Mouse (Mus musculus): ENCODE data around the gene Egflam. TPM values are rescaled to one million over a fixed set of nuclear protein-coding genes. Genes with fewer than 3 reads are reported as not detected.

The Egflam gene
- total and polyA plus RNA-seq, 3 experiments: not detected

GRCm38 (mm10) chr15:7216581-7217272, 181.5 kb downstream of the Egflam start:
- dilution Hi-C loops (cut with MboI; ENCODE audit: extremely low pct_ligation_motif_present, extremely low pct_unique_long_range_greater_than_20kb, low sequenced_read_pairs): no loop called here
- no peak overlapping the region for H3K4me3 ChIP-seq (replicated peaks in 1 of 3; ENCODE audit: low read depth in 2 of 3, low read length in 2 of 3, poor library complexity in 1 of 3)

DNA sequence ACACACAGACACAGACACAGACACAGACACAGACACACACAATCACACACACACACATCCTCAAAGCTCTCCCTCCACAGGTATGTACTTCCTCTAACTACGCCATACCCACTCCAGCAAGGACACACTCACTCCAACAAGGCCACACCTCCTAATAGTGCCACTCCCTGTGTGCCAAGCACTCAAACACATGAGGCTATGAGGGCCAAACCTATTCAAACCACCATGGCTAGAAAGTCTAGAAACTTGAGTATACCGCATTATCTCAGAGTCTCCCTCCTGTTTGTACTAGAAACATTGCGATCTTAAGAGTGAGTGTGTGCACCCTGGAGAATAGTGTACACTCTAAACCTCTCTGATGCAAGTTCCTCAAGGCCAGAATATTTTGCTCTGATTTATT, 182.3 kb downstream of the Egflam start:
- peaks cover 2 to 9% of the 10 kb centered on the region in 2 experiments for H3K4me1 ChIP-seq (ENCODE audit: control insufficient read depth in 1 of 2, insufficient read depth in 2 of 2)
- no peak overlapping the region for H3K27ac ChIP-seq (ENCODE audit: insufficient read depth, low read depth)
- H3K9ac ChIP-seq (ENCODE audit: insufficient read depth, low read depth): no peak overlapping the region
- dilution Hi-C loops (cut with MboI; ENCODE audit: extremely low pct_ligation_motif_present, extremely low pct_unique_long_range_greater_than_20kb, low sequenced_read_pairs): no loop called here
- H3K4me3 ChIP-seq (replicated peaks in 1 of 3; ENCODE audit: low read depth in 2 of 3, low read length in 2 of 3, poor library complexity in 1 of 3): no peak overlapping the region
- no peak for DNase-seq (ENCODE audit: extremely low read depth)
- in situ Hi-C loops (cut with MboI; ENCODE audit: low pct_ligation_motif_present, low pct_unique_long_range_greater_than_20kb, low sequenced_read_pairs): no loop called here
- no peak overlapping the region for H3K4me2 ChIP-seq (ENCODE audit: insufficient read depth, low read depth, poor library complexity, severe bottlenecking)
- no peaks in the 10 kb centered on the region for H3K36me3 ChIP-seq (replicated peaks in 1 of 2; ENCODE audit: control insufficient read depth in 1 of 2, insufficient read depth in 1 of 2, low read length in 1 of 2)
- no peaks in the 10 kb centered on the region for H3K79me2 ChIP-seq (replicated peaks; ENCODE audit: control insufficient read depth, extremely low read depth, insufficient read depth, poor library complexity, severe bottlenecking)
- H3K9me3 ChIP-seq (replicated peaks; ENCODE audit: low read length): no peaks in the 10 kb centered on the region
- peaks cover 81% of the 10 kb centered on the region for H3K27me3 ChIP-seq (replicated peaks)
- no peak for TF ChIP-seq MEF2A (IDR thresholded peaks at IDR 0.05; ENCODE audit: borderline replicate concordance, low read depth, low read length)
- no peak for TF ChIP-seq RCOR1 (conservative IDR thresholded peaks at IDR 0.05; ENCODE audit: low read depth, low read length)
- no peak for TF ChIP-seq POLR2A (IDR thresholded peaks at IDR 0.05; ENCODE audit: low read depth, low read length)
- no peak for TF ChIP-seq CHD2 (IDR thresholded peaks at IDR 0.05; ENCODE audit: low read length)
- TF ChIP-seq MYC (IDR thresholded peaks at IDR 0.05; ENCODE audit: low read depth, low read length): no peak
- no peak for TF ChIP-seq JUND (conservative IDR thresholded peaks at IDR 0.05; ENCODE audit: low read depth, low read length)
- no peak for TF ChIP-seq ELF1 (IDR thresholded peaks at IDR 0.05; ENCODE audit: low read depth, low read length)
- TF ChIP-seq MXI1 (IDR thresholded peaks at IDR 0.05; ENCODE audit: low read depth, low read length): no peak
- no peak for TF ChIP-seq RAD21 (IDR thresholded peaks at IDR 0.05; ENCODE audit: low read depth, low read length)
- no peak for TF ChIP-seq PAX5 (IDR thresholded peaks at IDR 0.05; ENCODE audit: low read length)
- no peak for TF ChIP-seq NELFE (IDR thresholded peaks at IDR 0.05; ENCODE audit: low read depth, low read length)
- no peak for TF ChIP-seq TCF12 (IDR thresholded peaks at IDR 0.05; ENCODE audit: low read depth, low read length)
- no peak for TF ChIP-seq USF2 (conservative IDR thresholded peaks at IDR 0.05; ENCODE audit: low read depth, low read length)
- no peak for TF ChIP-seq KAT2A (IDR thresholded peaks at IDR 0.05; ENCODE audit: insufficient replicate concordance, low read length)
- no peak for TF ChIP-seq JUN (IDR thresholded peaks at IDR 0.05; ENCODE audit: insufficient read depth, low read depth, low read length)
- no peak for TF ChIP-seq CHD1 (IDR thresholded peaks at IDR 0.05; ENCODE audit: low read depth, low read length)
- no peak for TF ChIP-seq BHLHE40 (IDR thresholded peaks at IDR 0.05; ENCODE audit: low read depth, low read length)
- TF ChIP-seq GABPA (IDR thresholded peaks at IDR 0.05; ENCODE audit: insufficient replicate concordance, low read depth, low read length): no peak

More at GRCm38 (mm10) chr15:7216581-7217272, 181.5 kb downstream of the Egflam start:
- H3K27ac ChIP-seq (ENCODE audit: insufficient read depth, low read depth): no peak overlapping the region
- TF ChIP-seq ETS1 (conservative IDR thresholded peaks at IDR 0.05; ENCODE audit: low read depth, low read length) (no peak), EP300 (IDR thresholded peaks at IDR 0.05; ENCODE audit: low read length) (peak; percentile 89), NRF1 (IDR thresholded peaks at IDR 0.05; ENCODE audit: low read depth, low read length) (no peak), USF1 (IDR thresholded peaks at IDR 0.05; ENCODE audit: low read depth, low read length) (no peak), ELF1 (IDR thresholded peaks at IDR 0.05; ENCODE audit: low read depth, low read length) (no peak), UBTF (IDR thresholded peaks at IDR 0.05; ENCODE audit: low read depth, low read length) (no peak), ZMIZ1 (IDR thresholded peaks at IDR 0.05; ENCODE audit: low read depth, low read length) (no peak), MAFK (IDR thresholded peaks at IDR 0.05; ENCODE audit: insufficient replicate concordance, low read length) (peak; percentile 99), TCF12 (IDR thresholded peaks at IDR 0.05; ENCODE audit: low read depth, low read length) (peak; percentile 71; the same call in 1 of the 2 replicates), POLR2A (IDR thresholded peaks at IDR 0.05; ENCODE audit: low read depth, low read length) (no peak), USF2 (conservative IDR thresholded peaks at IDR 0.05; ENCODE audit: low read depth, low read length) (no peak), GABPA (IDR thresholded peaks at IDR 0.05; ENCODE audit: insufficient replicate concordance, low read depth, low read length) (no peak), IRF4 (IDR thresholded peaks at IDR 0.05; ENCODE audit: low read depth, low read length) (peak; percentile 98), CHD1 (IDR thresholded peaks at IDR 0.05; ENCODE audit: low read depth, low read length) (no peak), JUN (IDR thresholded peaks at IDR 0.05; ENCODE audit: insufficient read depth, low read depth, low read length) (no peak), E2F4 (IDR thresholded peaks at IDR 0.05; ENCODE audit: insufficient replicate concordance, low read depth, low read length) (no peak), MEF2A (IDR thresholded peaks at IDR 0.05; ENCODE audit: borderline replicate concordance, low read depth, low read length) (peak; percentile 69; the same call in 1 of the 2 replicates), SIN3A (IDR thresholded peaks at IDR 0.05; ENCODE audit: low read length) (no peak), ZKSCAN1 (IDR thresholded peaks at IDR 0.05; ENCODE audit: borderline replicate concordance, low read depth, low read length) (no peak), ZNF384 (IDR thresholded peaks at IDR 0.05; ENCODE audit: low read depth, low read length) (peak; percentile 20; the same call in 1 of the 2 replicates), HCFC1 (IDR thresholded peaks at IDR 0.05; ENCODE audit: low read depth, low read length) (no peak), RAD21 (IDR thresholded peaks at IDR 0.05; ENCODE audit: low read depth, low read length) (no peak), JUND (conservative IDR thresholded peaks at IDR 0.05; ENCODE audit: low read depth, low read length) (no peak), MXI1 (IDR thresholded peaks at IDR 0.05; ENCODE audit: low read depth, low read length) (no peak), MYC (IDR thresholded peaks at IDR 0.05; ENCODE audit: low read depth, low read length) (peak; percentile 38; the same call in 1 of the 2 replicates), CTCF (conservative IDR thresholded peaks at IDR 0.05 in 1 of 2, IDR thresholded peaks at IDR 0.05 in 1 of 2; ENCODE audit: low read depth in 2 of 2, low read length in 2 of 2) (no peak), BHLHE40 (IDR thresholded peaks at IDR 0.05; ENCODE audit: low read depth, low read length) (peak; percentile 98), ZC3H11A (IDR thresholded peaks at IDR 0.05; ENCODE audit: low read depth, low read length) (no peak), RCOR1 (conservative IDR thresholded peaks at IDR 0.05; ENCODE audit: low read depth, low read length) (peak; percentile 99), PAX5 (IDR thresholded peaks at IDR 0.05; ENCODE audit: low read length) (no peak), KAT2A (IDR thresholded peaks at IDR 0.05; ENCODE audit: insufficient replicate concordance, low read length) (no peak), CHD2 (IDR thresholded peaks at IDR 0.05; ENCODE audit: low read length) (no peak; the same call in 1 of the 2 replicates), MAX (IDR thresholded peaks at IDR 0.05; ENCODE audit: low read length) (no peak), MAZ (IDR thresholded peaks at IDR 0.05; ENCODE audit: low read depth, low read length) (peak; percentile 85; the same call in 1 of the 2 replicates), NELFE (IDR thresholded peaks at IDR 0.05; ENCODE audit: low read depth, low read length) (no peak), POLR2AphosphoS2 (IDR thresholded peaks at IDR 0.05; ENCODE audit: low read depth, low read length) (no peak), SMC3 (IDR thresholded peaks at IDR 0.05; ENCODE audit: low read depth, low read length) (no peak), TBP (conservative IDR thresholded peaks at IDR 0.05; ENCODE audit: low read depth, low read length) (no peak)
- no peak overlapping the region for H3K4me2 ChIP-seq (ENCODE audit: insufficient read depth, low read depth, poor library complexity, severe bottlenecking)
- no peaks in the 10 kb centered on the region for H3K79me2 ChIP-seq (replicated peaks; ENCODE audit: control insufficient read depth, extremely low read depth, insufficient read depth, poor library complexity, severe bottlenecking)
- peaks cover 2 to 9% of the 10 kb centered on the region in 2 experiments for H3K4me1 ChIP-seq (ENCODE audit: control insufficient read depth in 1 of 2, insufficient read depth in 2 of 2)
- no peaks in the 10 kb centered on the region for H3K9me3 ChIP-seq (replicated peaks; ENCODE audit: low read length)
- in situ Hi-C loops (cut with MboI; ENCODE audit: low pct_ligation_motif_present, low pct_unique_long_range_greater_than_20kb, low sequenced_read_pairs): no loop called here
- peaks cover 83% of the 10 kb centered on the region for H3K27me3 ChIP-seq (replicated peaks)
- no peak overlapping the region for H3K9ac ChIP-seq (ENCODE audit: insufficient read depth, low read depth)
- H3K36me3 ChIP-seq (replicated peaks in 1 of 2; ENCODE audit: control insufficient read depth in 1 of 2, insufficient read depth in 1 of 2, low read length in 1 of 2): no peaks in the 10 kb centered on the region
- DNase-seq (ENCODE audit: extremely low read depth): peak; percentile 93
